Mouse (Mus musculus) effector memory CD4-positive, alpha-beta T cell, adult 7 months (primary cell): Measurements from ENCODE around the gene Tas2r119. TPM values are rescaled to one million over a fixed set of nuclear protein-coding genes. Genes with fewer than 3 reads are reported as not detected.

Source experiments
- polyA plus RNA-seq: library from polyadenylated mRNA; unstranded; fragments of 100-300 nt; shearing (Covaris generic); gene quantifications from one replicate; pipeline ENCODE4 v1.2.1, GENCODE M21; 2017

Gene Tas2r119
- not detected for polyA plus RNA-seq

GRCm38 (mm10) chr15:32176989-32177388 is at the start of gene Tas2r119:
TSS of gene Tas2r119 (plus strand) at chr15:32177289.

Other genes starting within 250 kb of the Tas2r119 start
- 0.16 TPM for gene Sema5a, start 67.5 kb downstream of the Tas2r119 start, polyA plus RNA-seq